Mouse (Mus musculus) liver, adult 2 months (tissue): Measurements from ENCODE around the gene Hist2h2be.
A peak's percentile ranks its signal among the peaks of the same experiment; 100 is the strongest.
"Not testable (repeated sequence)": the region's sequence is repeated elsewhere in the genome, so short reads cannot be mapped to it uniquely, and the experiment has no call there.

Experiments used
- CTCF ChIP-seq: fragments of 200-500 bp; IDR thresholded peaks from 2 replicates; pipeline ENCODE4 v1.5.1; 2011; ENCODE audit warnings: low read depth, low read length, control low read depth
- POLR2A ChIP-seq: fragments of 200-500 bp; IDR thresholded peaks from 2 replicates; pipeline ENCODE4 v1.6.1; 2011; ENCODE audit warnings: low read length, control low read depth; ENCODE audit not compliant: insufficient read depth; ENCODE audit errors: extremely low read depth

- TF ChIP-seq CTCF: not testable (repeated sequence)
- 0 out of 2 replicates have a peak, but pooled peaks have one; percentile 9 for TF ChIP-seq POLR2A
Observed at GRCm38 (mm10) chr3:96245003-96245886, 24.3 kb downstream of the Hist2h2be start, which contains the start of gene Hist2h2aa1.
